Mouse (Mus musculus): ENCODE data around the gene Inpp5k. TPM values are rescaled to one million over a fixed set of nuclear protein-coding genes. Genes with fewer than 3 reads are reported as not detected.

Gene Inpp5k
- polyA plus RNA-seq, 1 experiment: 8.9 TPM

- no peaks in the 10 kb centered on the region for H3K9me3 ChIP-seq (ENCODE audit: control insufficient read depth, low read length)
- no peaks in the 10 kb centered on the region for H3K27me3 ChIP-seq (ENCODE audit: control insufficient read depth)
- peaks cover 48% of the 10 kb centered on the region for H3K36me3 ChIP-seq (ENCODE audit: control insufficient read depth)
- TF ChIP-seq GATA1 (IDR thresholded peaks at IDR 0.05; ENCODE audit: low read length) (no peak), TAL1 (IDR thresholded peaks at IDR 0.05; ENCODE audit: low read length) (no peak)
- H3K4me3 ChIP-seq (replicated peaks): peak overlapping the region; percentile 80
- H3K4me1 ChIP-seq (ENCODE audit: control insufficient read depth): peaks cover 55% of the 10 kb centered on the region
These were observed 26.1 kb downstream of the Inpp5k start for GRCm38 (mm10) chr11:75656621-75657590.

DNA sequence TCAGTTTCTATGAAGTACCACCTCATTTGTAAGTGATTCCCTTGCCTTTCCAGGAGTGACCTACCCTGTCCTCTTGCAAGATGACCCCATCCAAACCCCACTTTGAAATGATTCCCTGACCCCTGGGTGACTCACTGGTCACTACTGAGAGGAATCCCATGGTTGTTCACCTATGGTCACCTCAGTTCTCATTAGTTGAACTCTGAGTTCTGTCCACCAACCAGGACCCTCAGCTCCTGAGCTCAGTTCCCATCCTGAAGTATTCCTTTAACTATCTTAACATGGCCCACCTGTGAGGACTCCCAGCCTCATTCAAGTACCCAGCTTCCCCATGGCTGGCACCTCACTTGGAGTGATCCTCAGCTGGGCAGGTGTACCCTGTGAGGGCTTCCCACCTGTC lies 27.1 kb downstream of the Inpp5k start:
- H3K9me3 ChIP-seq (ENCODE audit: control insufficient read depth, low read length): no peaks in the 10 kb centered on the region
- no peak for TF ChIP-seq GATA1 (IDR thresholded peaks at IDR 0.05; ENCODE audit: low read length)
- TF ChIP-seq TAL1 (IDR thresholded peaks at IDR 0.05; ENCODE audit: low read length): no peak
- peaks cover 46% of the 10 kb centered on the region for H3K4me1 ChIP-seq (ENCODE audit: control insufficient read depth)
- no peaks in the 10 kb centered on the region for H3K27me3 ChIP-seq (ENCODE audit: control insufficient read depth)
- no peak overlapping the region for H3K4me3 ChIP-seq (replicated peaks)
- H3K36me3 ChIP-seq (ENCODE audit: control insufficient read depth): peaks cover 57% of the 10 kb centered on the region

DNA sequence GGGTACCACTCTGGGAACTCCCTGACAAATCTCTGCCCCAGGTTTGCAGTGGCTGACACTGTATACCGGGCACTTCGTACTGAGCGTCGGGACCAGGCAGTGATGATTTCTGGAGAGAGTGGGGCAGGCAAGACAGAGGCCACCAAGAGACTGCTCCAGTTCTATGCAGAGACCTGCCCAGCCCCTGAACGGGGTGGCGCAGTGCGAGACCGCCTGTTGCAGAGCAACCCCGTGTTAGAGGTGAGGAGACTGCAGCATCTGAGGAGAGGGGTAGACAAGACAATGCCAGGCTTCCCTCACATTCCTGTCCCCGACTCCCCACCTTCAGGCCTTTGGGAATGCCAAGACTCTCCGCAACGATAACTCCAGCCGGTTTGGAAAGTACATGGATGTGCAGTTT lies 27.5 kb downstream of the Inpp5k start:
- no peaks in the 10 kb centered on the region for H3K9me3 ChIP-seq (ENCODE audit: control insufficient read depth, low read length)
- peaks cover 41% of the 10 kb centered on the region for H3K4me1 ChIP-seq (ENCODE audit: control insufficient read depth)
- no peak overlapping the region for H3K4me3 ChIP-seq (replicated peaks)
- peaks cover 60% of the 10 kb centered on the region for H3K36me3 ChIP-seq (ENCODE audit: control insufficient read depth)
- TF ChIP-seq TAL1 (IDR thresholded peaks at IDR 0.05; ENCODE audit: low read length): no peak
- no peak for TF ChIP-seq GATA1 (IDR thresholded peaks at IDR 0.05; ENCODE audit: low read length)
- H3K27me3 ChIP-seq (ENCODE audit: control insufficient read depth): no peaks in the 10 kb centered on the region

DNA sequence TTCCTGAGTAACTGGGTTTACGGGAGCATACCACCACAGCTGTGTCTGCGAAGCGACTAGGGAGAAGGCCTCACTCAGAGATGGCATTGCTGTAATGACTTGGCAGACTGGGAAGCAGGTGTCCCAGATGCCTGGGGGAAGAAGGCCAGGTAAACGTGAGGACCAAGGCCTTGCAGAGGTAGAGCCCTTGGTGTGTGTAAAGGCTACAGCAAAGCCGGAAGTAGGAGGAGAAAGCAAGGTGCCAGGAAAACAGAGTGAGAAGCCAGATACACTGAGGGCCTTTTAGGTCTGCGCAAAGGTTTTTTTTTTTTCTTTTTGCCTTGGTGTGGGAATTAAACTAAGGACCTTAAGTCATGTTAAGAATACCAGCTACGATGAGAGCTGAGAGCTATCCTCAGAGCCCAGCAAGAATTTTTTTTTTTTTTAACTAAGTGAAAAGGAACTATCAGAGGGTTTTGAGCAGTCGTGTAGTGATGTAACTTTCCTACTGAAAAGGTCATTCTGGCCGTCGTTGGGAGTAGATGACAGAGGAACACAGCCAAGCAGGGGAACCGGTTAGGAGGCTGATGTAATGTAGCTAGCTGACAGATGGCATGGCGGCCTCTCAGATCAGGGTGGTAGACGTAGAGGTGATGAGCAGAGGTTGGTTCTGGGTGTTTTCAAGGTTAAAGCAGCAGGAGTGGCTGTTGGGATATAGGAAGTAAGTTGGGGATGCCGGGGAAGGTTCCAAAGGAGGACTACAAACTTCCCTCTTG lies 28.4 kb downstream of the Inpp5k start:
- Histone ChIP-seq H3K36me3 (ENCODE audit: control insufficient read depth) (peaks cover 60% of the 10 kb centered on the region), H3K4me3 (replicated peaks) (no peak overlapping the region)

GRCm38 (mm10) chr11:75660081-75660590 lies 29.3 kb downstream of the Inpp5k start:
- Histone ChIP-seq H3K27me3 (ENCODE audit: control insufficient read depth) (no peaks in the 10 kb centered on the region), H3K9me3 (ENCODE audit: control insufficient read depth, low read length) (no peaks in the 10 kb centered on the region), H3K4me1 (ENCODE audit: control insufficient read depth) (peaks cover 23% of the 10 kb centered on the region), H3K4me3 (replicated peaks) (no peak overlapping the region), H3K36me3 (ENCODE audit: control insufficient read depth) (peaks cover 65% of the 10 kb centered on the region)
- TF ChIP-seq GATA1 (IDR thresholded peaks at IDR 0.05; ENCODE audit: low read length) (no peak), TAL1 (IDR thresholded peaks at IDR 0.05; ENCODE audit: low read length) (no peak)

More for the DNA sequence above, 28.4 kb downstream of the Inpp5k start:
- Histone ChIP-seq H3K4me1 (ENCODE audit: control insufficient read depth) (peaks cover 33% of the 10 kb centered on the region), H3K9me3 (ENCODE audit: control insufficient read depth, low read length) (no peaks in the 10 kb centered on the region), H3K27me3 (ENCODE audit: control insufficient read depth) (no peaks in the 10 kb centered on the region)
- TF ChIP-seq GATA1 (IDR thresholded peaks at IDR 0.05; ENCODE audit: low read length): no peak
- TF ChIP-seq TAL1 (IDR thresholded peaks at IDR 0.05; ENCODE audit: low read length): no peak

DNA sequence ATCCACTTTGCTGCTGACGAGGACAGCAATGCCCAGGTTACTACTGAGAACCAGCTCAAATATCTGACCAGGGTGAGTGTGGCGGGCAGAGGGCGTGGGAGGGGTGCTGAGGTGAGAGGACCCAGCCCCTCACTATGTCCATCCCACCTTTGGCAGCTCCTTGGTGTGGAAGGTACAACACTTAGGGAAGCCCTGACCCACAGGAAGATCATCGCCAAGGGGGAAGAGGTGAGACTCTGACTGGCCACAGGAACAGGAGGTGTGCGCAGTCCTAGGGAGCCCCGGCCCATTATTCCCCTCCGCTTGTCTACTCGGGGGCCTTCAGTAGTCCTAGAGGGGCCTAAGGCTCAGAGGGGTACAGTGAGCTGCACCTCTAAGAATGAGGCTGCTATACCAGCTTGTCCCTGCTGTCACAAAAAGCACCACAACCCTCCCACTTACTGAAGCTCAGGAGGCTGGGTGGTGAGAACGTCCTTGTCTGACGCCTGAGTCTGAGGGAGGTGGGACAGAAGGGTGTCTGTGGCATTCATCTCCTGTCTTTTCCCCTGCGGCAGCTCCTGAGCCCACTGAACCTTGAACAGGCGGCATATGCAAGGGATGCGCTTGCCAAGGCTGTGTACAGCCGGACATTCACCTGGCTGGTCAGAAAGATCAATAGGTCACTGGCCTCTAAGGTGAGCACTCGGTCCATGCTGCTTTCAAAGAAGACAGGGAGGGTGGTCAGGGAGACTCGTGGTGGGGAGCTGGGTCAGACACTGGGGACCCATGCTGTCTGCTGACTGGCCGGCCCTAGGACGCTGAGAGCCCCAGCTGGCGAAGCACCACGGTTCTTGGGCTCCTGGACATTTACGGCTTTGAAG lies 30.4 kb downstream of the Inpp5k start:
- TF ChIP-seq GATA1 (IDR thresholded peaks at IDR 0.05; ENCODE audit: low read length): no peak
- no peak for TF ChIP-seq TAL1 (IDR thresholded peaks at IDR 0.05; ENCODE audit: low read length)
- H3K27me3 ChIP-seq (ENCODE audit: control insufficient read depth): no peaks in the 10 kb centered on the region
- peaks cover 13% of the 10 kb centered on the region for H3K4me1 ChIP-seq (ENCODE audit: control insufficient read depth)
- H3K4me3 ChIP-seq (replicated peaks): no peak overlapping the region
- no peaks in the 10 kb centered on the region for H3K9me3 ChIP-seq (ENCODE audit: control insufficient read depth, low read length)
- peaks cover 75% of the 10 kb centered on the region for H3K36me3 ChIP-seq (ENCODE audit: control insufficient read depth)

- TF ChIP-seq TAL1 (IDR thresholded peaks at IDR 0.05; ENCODE audit: low read length): no peak
- TF ChIP-seq GATA1 (IDR thresholded peaks at IDR 0.05; ENCODE audit: low read length): no peak
- Histone ChIP-seq H3K9me3 (ENCODE audit: control insufficient read depth, low read length) (no peaks in the 10 kb centered on the region), H3K4me3 (replicated peaks) (no peak overlapping the region), H3K4me1 (ENCODE audit: control insufficient read depth) (peaks cover 9% of the 10 kb centered on the region), H3K27me3 (ENCODE audit: control insufficient read depth) (no peaks in the 10 kb centered on the region), H3K36me3 (ENCODE audit: control insufficient read depth) (peaks cover 83% of the 10 kb centered on the region)
These were observed 31.3 kb downstream of the Inpp5k start for GRCm38 (mm10) chr11:75662131-75662530.

DNA sequence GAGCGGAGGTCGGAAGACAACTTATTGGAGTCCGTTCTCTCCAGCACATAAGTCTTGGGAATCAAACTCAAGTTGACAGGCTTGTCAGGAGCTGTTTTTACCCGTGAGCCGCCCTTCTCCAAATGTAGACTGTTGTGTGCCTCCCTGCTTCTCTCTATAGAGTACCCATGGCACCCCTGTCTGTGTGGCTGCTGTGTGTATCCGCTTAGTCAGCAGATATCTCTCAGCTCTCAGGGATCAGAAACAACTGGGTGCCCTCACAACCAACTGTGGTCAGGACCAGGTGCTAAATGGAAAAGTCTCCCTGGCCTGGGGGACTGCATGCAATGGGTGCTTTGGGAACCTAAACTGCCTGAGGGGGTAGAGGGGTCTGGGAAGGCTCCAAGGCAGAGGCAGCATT lies 35.5 kb downstream of the Inpp5k start:
- Histone ChIP-seq H3K4me1 (ENCODE audit: control insufficient read depth) (peaks cover 6% of the 10 kb centered on the region), H3K4me3 (replicated peaks) (no peak overlapping the region), H3K9me3 (ENCODE audit: control insufficient read depth, low read length) (no peaks in the 10 kb centered on the region), H3K36me3 (ENCODE audit: control insufficient read depth) (peaks cover 82% of the 10 kb centered on the region), H3K27me3 (ENCODE audit: control insufficient read depth) (no peaks in the 10 kb centered on the region)
- TF ChIP-seq GATA1 (IDR thresholded peaks at IDR 0.05; ENCODE audit: low read length) (no peak), TAL1 (IDR thresholded peaks at IDR 0.05; ENCODE audit: low read length) (no peak)

Data from erythroblast, embryonic 14.5 days (primary cell).